Mouse (Mus musculus): ENCODE measurements at regions not wholly inside any gene's neighbourhood (a gene's known extent, or its start where the extent isn't known, plus 50 kb on each side); places are given as distances from the start of the nearest gene placed in this dataset.

- H3K36me3 ChIP-seq: no peaks in the 10 kb centered on the region
- no peak overlapping the region for H3K4me3 ChIP-seq
- H3K27me3 ChIP-seq (ENCODE audit: low read depth, poor library complexity, severe bottlenecking): no peaks in the 10 kb centered on the region
- no peaks in the 10 kb centered on the region for H3K4me1 ChIP-seq
- peaks cover 4% of the 10 kb centered on the region; the same call in 1 of the 2 replicates for H3K9me3 ChIP-seq (replicated peaks)
- WGBS: 88% methylated on average over 4 of the region's 4 CpGs
- no peak overlapping the region for H3K27ac ChIP-seq (replicated peaks)
- DNase-seq (ENCODE audit: low spot score): no peak
Measured at GRCm38 (mm10) chr1:184504663-184505062, 227.8 kb downstream of the Hlx start.

DNA sequence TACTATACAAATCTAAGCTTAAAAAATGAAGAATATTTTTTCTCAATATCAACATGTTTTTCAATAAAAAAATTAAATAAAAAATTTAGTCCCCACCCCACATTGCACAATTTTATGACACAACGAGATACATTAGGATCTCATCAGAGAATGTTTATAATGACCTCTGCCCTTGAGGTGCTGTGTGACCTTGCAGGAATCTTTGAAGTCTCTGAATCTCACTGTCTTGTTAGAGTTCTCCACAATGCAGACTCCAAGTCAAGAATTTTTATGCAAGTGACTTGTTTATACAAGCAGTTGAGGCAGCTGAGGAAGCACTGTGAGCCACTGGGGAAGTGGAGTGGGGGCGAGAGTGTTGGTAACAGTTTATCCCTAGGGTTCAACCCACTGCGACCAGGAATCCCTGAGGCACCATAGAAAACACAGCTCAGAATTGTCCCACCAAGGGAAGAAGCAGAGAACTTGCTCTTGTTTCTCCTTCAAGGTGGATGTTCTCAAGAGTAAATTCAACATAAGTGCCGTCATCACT lies 228.5 kb downstream of the Hlx start:
- Histone ChIP-seq H3K4me3 (no peak overlapping the region), H3K27me3 (ENCODE audit: low read depth, poor library complexity, severe bottlenecking) (no peaks in the 10 kb centered on the region), H3K36me3 (no peaks in the 10 kb centered on the region), H3K9me3 (replicated peaks) (peaks cover 4% of the 10 kb centered on the region; the same call in 1 of the 2 replicates), H3K27ac (replicated peaks) (no peak overlapping the region), H3K4me1 (no peaks in the 10 kb centered on the region)
- DNase-seq (ENCODE audit: low spot score): no peak
- WGBS: 86% methylated on average over 4 of the region's 4 CpGs

DNA sequence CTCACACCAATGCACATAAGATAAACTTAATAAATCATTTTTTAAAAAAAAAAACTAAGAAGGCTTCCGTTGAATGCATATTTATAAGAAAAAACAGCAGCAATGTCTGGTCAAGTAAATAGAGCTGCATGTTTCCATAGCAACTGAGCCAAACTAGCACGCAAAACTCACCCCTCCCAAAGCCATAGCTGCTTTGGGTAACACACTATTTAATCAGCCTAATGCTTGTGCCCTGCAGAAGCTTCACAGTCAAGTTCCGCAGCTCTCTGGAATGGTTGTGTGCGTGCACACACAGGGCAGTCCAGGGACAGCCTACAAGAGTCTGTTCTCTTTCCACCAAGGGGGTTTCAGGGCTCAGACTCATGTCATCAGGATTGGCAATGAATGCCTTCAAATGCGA lies 231.7 kb downstream of the Hlx start:
- no peaks in the 10 kb centered on the region for H3K27me3 ChIP-seq (ENCODE audit: low read depth, poor library complexity, severe bottlenecking)
- H3K36me3 ChIP-seq: no peaks in the 10 kb centered on the region
- H3K27ac ChIP-seq (replicated peaks): no peak overlapping the region
- no peaks in the 10 kb centered on the region for H3K4me1 ChIP-seq
- 88% methylated on average over 5 of the region's 5 CpGs for WGBS
- peaks cover 4% of the 10 kb centered on the region; the same call in 1 of the 2 replicates for H3K9me3 ChIP-seq (replicated peaks)
- no peak overlapping the region for H3K4me3 ChIP-seq
- DNase-seq (ENCODE audit: low spot score): no peak

- H3K36me3 ChIP-seq: no peaks in the 10 kb centered on the region
- DNase-seq (ENCODE audit: low spot score): no peak
- H3K27me3 ChIP-seq (ENCODE audit: low read depth, poor library complexity, severe bottlenecking): no peaks in the 10 kb centered on the region
- H3K4me3 ChIP-seq: no peak overlapping the region
- peaks cover 4% of the 10 kb centered on the region; the same call in 1 of the 2 replicates for H3K9me3 ChIP-seq (replicated peaks)
- no peaks in the 10 kb centered on the region for H3K4me1 ChIP-seq
- 91% methylated on average over 11 of the region's 11 CpGs for whole genome bisulfite sequencing
- no peak overlapping the region for H3K27ac ChIP-seq (replicated peaks)
Measured at GRCm38 (mm10) chr1:184498909-184499525, 233.4 kb downstream of the Hlx start.

DNA sequence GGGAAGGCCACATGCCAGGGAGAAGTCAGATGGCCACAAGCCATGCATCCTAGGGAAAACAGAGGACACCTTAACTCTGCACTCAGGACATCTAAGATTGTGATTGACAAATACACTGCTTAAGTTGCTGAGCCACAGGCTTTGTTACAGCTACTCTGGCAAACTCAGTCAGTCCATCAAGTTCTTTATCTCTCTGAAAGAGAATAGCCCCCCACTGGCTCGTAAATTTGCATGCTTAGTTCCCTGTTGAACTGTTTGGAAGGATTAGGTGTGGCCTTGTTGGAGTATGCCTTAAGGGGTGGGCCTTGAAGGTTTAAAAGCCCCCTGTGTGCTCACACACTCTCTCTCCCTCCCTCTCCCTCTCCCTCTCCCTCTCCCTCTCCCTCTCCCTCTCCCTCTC lies 235.4 kb downstream of the Hlx start:
- no peak for DNase-seq (ENCODE audit: low spot score)
- 32% methylated on average over 1 of the region's 1 CpGs for WGBS

GRCm38 (mm10) chr1:184493811-184494210 lies 238.6 kb downstream of the Hlx start:
- Histone ChIP-seq H3K27ac (replicated peaks) (no peak overlapping the region), H3K9me3 (replicated peaks) (no peaks in the 10 kb centered on the region), H3K36me3 (no peaks in the 10 kb centered on the region), H3K4me1 (no peaks in the 10 kb centered on the region), H3K4me3 (no peak overlapping the region), H3K27me3 (ENCODE audit: low read depth, poor library complexity, severe bottlenecking) (0 out of 2 replicates have a peak, but pooled peaks cover 5% of the 10 kb centered on the region)
- WGBS: 88% methylated on average over 8 of the region's 8 CpGs
- DNase-seq (ENCODE audit: low spot score): no peak

More for the DNA sequence above, 235.4 kb downstream of the Hlx start:
- H3K4me3 ChIP-seq: no peak overlapping the region
- H3K4me1 ChIP-seq: no peaks in the 10 kb centered on the region
- no peaks in the 10 kb centered on the region for H3K9me3 ChIP-seq (replicated peaks)
- no peaks in the 10 kb centered on the region for H3K27me3 ChIP-seq (ENCODE audit: low read depth, poor library complexity, severe bottlenecking)
- H3K27ac ChIP-seq (replicated peaks): no peak overlapping the region
- H3K36me3 ChIP-seq: no peaks in the 10 kb centered on the region

DNA sequence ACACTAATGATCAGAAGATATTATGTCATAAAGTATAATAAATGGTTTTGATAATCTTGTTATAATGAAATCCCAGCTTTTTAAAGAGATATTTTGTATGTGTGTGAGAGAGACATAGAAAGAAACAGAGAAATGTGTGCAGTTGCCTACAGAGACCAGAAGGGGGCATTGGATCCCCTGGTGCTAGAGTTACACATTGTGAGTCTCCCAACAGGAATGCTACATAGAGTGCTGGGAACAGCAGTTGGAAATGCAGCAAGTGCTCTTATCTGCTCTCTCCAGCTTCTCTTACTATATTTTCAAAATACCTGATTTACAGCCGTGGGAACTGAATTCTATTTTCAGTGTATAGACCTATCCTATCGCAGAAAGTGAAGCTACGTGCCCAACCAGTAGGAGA lies 240.3 kb downstream of the Hlx start:
- H3K4me3 ChIP-seq: no peak overlapping the region
- no peak for DNase-seq (ENCODE audit: low spot score)
- H3K27ac ChIP-seq (replicated peaks): no peak overlapping the region
- no peaks in the 10 kb centered on the region for H3K9me3 ChIP-seq (replicated peaks)
- no peaks in the 10 kb centered on the region for H3K4me1 ChIP-seq
- H3K36me3 ChIP-seq: no peaks in the 10 kb centered on the region
- 0 out of 2 replicates have a peak, but pooled peaks cover 5% of the 10 kb centered on the region for H3K27me3 ChIP-seq (ENCODE audit: low read depth, poor library complexity, severe bottlenecking)
- 92% methylated on average over 3 of the region's 3 CpGs for WGBS

DNA sequence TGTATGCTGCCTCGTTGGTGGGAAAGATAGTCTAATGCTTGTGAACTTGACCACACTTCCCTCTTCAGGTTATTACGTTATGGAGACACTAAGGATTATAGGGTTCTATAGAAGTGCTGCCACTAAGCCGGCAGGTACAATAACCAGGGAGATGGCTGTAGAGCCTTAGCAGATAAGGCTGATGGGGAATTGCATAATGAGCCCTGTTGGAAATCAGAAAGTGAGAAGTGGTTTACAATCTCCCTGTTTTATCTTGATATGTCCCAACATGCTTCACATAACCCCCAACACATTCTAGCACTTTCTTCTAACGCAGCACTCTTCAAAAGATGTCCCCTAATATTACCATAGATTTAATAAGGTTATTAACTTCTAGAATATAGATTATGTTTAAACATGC lies 241.2 kb downstream of the Hlx start:
- Histone ChIP-seq H3K9me3 (replicated peaks) (no peaks in the 10 kb centered on the region), H3K4me3 (no peak overlapping the region), H3K27me3 (ENCODE audit: low read depth, poor library complexity, severe bottlenecking) (0 out of 2 replicates have a peak, but pooled peaks cover 5% of the 10 kb centered on the region), H3K27ac (replicated peaks) (no peak overlapping the region), H3K4me1 (no peaks in the 10 kb centered on the region), H3K36me3 (no peaks in the 10 kb centered on the region)
- WGBS: 70% methylated on average over 4 of the region's 4 CpGs
- no peak for DNase-seq (ENCODE audit: low spot score)

DNA sequence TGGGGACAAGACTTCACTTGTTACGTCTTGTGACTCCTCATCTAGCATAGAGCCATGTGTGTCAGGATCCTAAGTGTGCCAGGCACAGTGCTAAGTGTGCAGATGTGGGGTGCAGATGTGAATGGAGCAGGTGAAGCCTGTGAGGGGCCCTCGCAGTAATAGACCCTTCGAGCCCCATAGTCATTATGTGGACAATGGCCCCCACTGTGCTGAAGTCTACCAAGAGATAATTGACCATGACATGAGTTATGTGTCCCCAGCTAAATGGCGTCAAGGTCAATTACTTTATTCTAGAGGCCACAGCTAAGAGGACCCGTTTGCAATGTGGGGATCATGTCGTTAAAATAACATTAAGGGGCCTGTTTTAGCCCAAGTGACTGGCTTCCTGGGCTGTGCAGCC lies 245.0 kb downstream of the Hlx start:
- Histone ChIP-seq H3K27me3 (ENCODE audit: low read depth, poor library complexity, severe bottlenecking) (peaks cover 5% of the 10 kb centered on the region; the same call in 1 of the 2 replicates), H3K9me3 (replicated peaks) (no peaks in the 10 kb centered on the region), H3K4me1 (no peaks in the 10 kb centered on the region), H3K27ac (replicated peaks) (no peak overlapping the region), H3K4me3 (no peak overlapping the region), H3K36me3 (no peaks in the 10 kb centered on the region)
- no peak for DNase-seq (ENCODE audit: low spot score)
- 70% methylated on average over 6 of the region's 6 CpGs for WGBS

DNA sequence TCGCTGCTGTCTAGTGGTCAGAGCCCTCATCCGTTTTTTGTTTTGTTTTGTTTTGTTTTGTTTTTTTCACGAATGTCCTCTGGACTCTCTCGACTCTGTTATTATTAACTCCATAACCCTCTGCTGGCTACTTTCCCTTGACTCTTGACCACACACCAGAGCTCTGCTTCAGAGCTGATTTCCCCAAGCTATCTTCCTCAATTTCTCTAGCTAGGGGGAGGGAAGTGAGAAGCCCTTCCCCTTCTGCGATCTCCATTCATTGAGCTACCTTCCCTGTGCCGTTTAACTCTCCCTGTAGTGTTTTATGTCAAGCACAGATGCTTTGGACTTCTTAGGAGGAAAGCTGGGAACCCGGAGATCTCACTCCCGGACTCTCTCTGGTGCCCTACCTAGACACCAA lies 247.6 kb downstream of the Hlx start:
- H3K4me1 ChIP-seq: no peaks in the 10 kb centered on the region
- H3K27me3 ChIP-seq (ENCODE audit: low read depth, poor library complexity, severe bottlenecking): peaks cover 5% of the 10 kb centered on the region; the same call in 1 of the 2 replicates
- no peak overlapping the region for H3K27ac ChIP-seq (replicated peaks)
- WGBS: 82% methylated on average over 8 of the region's 8 CpGs
- no peaks in the 10 kb centered on the region for H3K36me3 ChIP-seq
- no peak overlapping the region for H3K4me3 ChIP-seq
- H3K9me3 ChIP-seq (replicated peaks): no peaks in the 10 kb centered on the region
- no peak for DNase-seq (ENCODE audit: low spot score)

- Histone ChIP-seq H3K4me3 (no peak overlapping the region), H3K9me3 (replicated peaks) (no peaks in the 10 kb centered on the region), H3K4me1 (no peaks in the 10 kb centered on the region), H3K27me3 (ENCODE audit: low read depth, poor library complexity, severe bottlenecking) (no peaks in the 10 kb centered on the region; the same call in 1 of the 2 replicates), H3K36me3 (no peaks in the 10 kb centered on the region), H3K27ac (replicated peaks) (no peak overlapping the region)
- DNase-seq (ENCODE audit: low spot score): no peak
- 81% methylated on average over 7 of the region's 7 CpGs for WGBS
Measured at GRCm38 (mm10) chr1:184483371-184483770, 249.0 kb downstream of the Hlx start.

DNA sequence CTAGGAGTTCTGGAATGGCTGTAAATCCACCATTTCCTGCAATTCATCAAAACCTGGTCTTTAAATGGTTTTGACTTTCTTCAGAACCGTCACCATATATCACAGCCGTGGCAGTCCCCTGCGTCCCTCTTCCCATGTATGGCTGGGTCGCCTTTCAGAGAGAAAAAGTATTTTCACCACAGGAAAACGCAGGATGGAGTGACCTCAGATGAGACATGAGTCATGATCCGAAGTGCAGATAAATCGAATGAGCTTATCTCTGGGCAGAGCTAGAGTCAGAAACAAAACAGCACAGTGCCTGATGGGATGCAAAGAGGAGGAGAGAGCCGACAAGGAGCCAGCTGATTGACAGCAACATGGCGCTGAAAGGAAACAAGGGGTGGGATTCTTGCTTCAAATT lies 250.4 kb downstream of the Hlx start:
- no peaks in the 10 kb centered on the region for H3K4me1 ChIP-seq
- 85% methylated on average over 9 of the region's 9 CpGs for WGBS
- no peak overlapping the region for H3K27ac ChIP-seq (replicated peaks)
- H3K4me3 ChIP-seq: no peak overlapping the region
- no peak for DNase-seq (ENCODE audit: low spot score)
- no peaks in the 10 kb centered on the region for H3K9me3 ChIP-seq (replicated peaks)
- H3K27me3 ChIP-seq (ENCODE audit: low read depth, poor library complexity, severe bottlenecking): no peaks in the 10 kb centered on the region; the same call in 1 of the 2 replicates
- no peaks in the 10 kb centered on the region for H3K36me3 ChIP-seq

DNA sequence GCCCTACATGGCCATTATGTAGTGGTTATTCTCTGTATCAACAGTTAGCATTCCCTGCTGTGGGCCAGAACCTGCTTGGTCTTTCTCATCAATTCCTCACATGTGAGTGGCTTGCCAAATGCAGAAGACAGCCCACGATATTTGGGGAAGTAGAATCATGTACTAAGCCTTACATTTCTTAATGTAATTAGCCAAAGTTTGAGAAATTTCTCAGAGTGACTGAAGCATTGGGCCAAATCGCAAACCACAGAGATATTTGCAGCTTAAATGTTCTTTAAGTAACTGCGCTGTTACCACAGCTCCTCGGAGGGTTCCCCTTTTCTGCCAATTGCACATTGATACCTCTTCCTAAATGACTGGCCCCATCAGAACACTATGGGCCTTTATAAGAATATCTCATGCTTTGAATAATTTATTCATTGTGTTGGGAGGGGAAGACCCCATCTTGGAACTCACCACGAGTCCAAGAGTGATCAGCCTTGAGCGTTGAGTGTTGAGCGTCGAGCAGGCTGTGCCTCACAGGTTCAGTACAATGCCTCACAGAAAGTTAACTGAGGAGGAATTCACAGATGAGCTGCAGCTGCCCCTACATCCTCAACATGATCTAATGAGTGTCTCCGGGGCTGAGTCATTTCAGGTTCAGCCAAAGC lies 251.7 kb downstream of the Hlx start:
- WGBS: 91% methylated on average over 9 of the region's 9 CpGs
- Histone ChIP-seq H3K4me3 (no peak overlapping the region), H3K9me3 (replicated peaks) (no peaks in the 10 kb centered on the region)

More for the DNA sequence above, 251.7 kb downstream of the Hlx start:
- H3K36me3 ChIP-seq: no peaks in the 10 kb centered on the region
- no peak overlapping the region for H3K27ac ChIP-seq (replicated peaks)
- no peak for DNase-seq (ENCODE audit: low spot score)
- H3K4me1 ChIP-seq: no peaks in the 10 kb centered on the region
- H3K27me3 ChIP-seq (ENCODE audit: low read depth, poor library complexity, severe bottlenecking): no peaks in the 10 kb centered on the region; the same call in 1 of the 2 replicates

All from midbrain, embryonic 10.5 days (tissue).